Mouse (Mus musculus) layer of hippocampus, postnatal 25 days (tissue): Measurements from ENCODE around the gene H2-DMa. TPM values are rescaled to one million over a fixed set of nuclear protein-coding genes. Genes with fewer than 3 reads are reported as not detected.
A peak's percentile ranks its signal among the peaks of the same experiment; 100 is the strongest.

Experiments
- DNase-seq, 2 experiments: peaks; one replicate each; pipeline ENCODE4 v3.0.0; 2022; ENCODE audit warnings: mixed read lengths in 2 of 2, low spot score in 1 of 2; ENCODE audit errors: extremely low spot score in 1 of 2
- total RNA-seq, 2 experiments: library from RNA; stranded (reverse); gene quantifications; 2 replicates each; pipeline ENCODE4 v1.2.3; 2021

Gene H2-DMa
- total RNA-seq, result 10 to 100 TPM; 32.3 to 35.1 TPM

- peak; percentile 97 to 100 for DNase-seq
Observed at GRCm38 (mm10) chr17:34119249-34120179, at the start of gene H2-DMa. Gene H2-DMa (plus strand): TSS chr17:34119541.

GRCm38 (mm10) chr17:34072091-34072490 lies 47.2 kb upstream of the H2-DMa start:
- DNase-seq, result no peak

GRCm38 (mm10) chr17:34075271-34075670 lies 44.1 kb upstream of the H2-DMa start:
- peak; percentile 48 to 90 for DNase-seq

GRCm38 (mm10) chr17:34077549-34077948 lies 41.8 kb upstream of the H2-DMa start:
- peak; percentile 48 to 79 for DNase-seq

- no peak for DNase-seq
Observed at GRCm38 (mm10) chr17:34078148-34078547, 41.2 kb upstream of the H2-DMa start.

GRCm38 (mm10) chr17:34079002-34079401 lies 40.3 kb upstream of the H2-DMa start:
- no peak for DNase-seq

- no peak for DNase-seq
Observed at GRCm38 (mm10) chr17:34079621-34080020, 39.7 kb upstream of the H2-DMa start.

- DNase-seq, result no peak
Observed at GRCm38 (mm10) chr17:34083104-34083503, 36.2 kb upstream of the H2-DMa start.

- DNase-seq, result no peak
Observed at GRCm38 (mm10) chr17:34087386-34087785, 32.0 kb upstream of the H2-DMa start.

GRCm38 (mm10) chr17:34088124-34088523 lies 31.2 kb upstream of the H2-DMa start:
- no peak for DNase-seq

- DNase-seq, result peak in 1 of 2 experiments; percentile 25
Observed at GRCm38 (mm10) chr17:34090923-34091322, 28.4 kb upstream of the H2-DMa start.

GRCm38 (mm10) chr17:34092197-34092875 lies 27.0 kb upstream of the H2-DMa start, which contains the start of gene H2-Oa:
Gene H2-Oa (plus strand): TSS chr17:34092340.
- DNase-seq, result no peak

- DNase-seq, result no peak
Observed at GRCm38 (mm10) chr17:34093199-34093874, 26.0 kb upstream of the H2-DMa start.

GRCm38 (mm10) chr17:34094283-34095035 lies 24.9 kb upstream of the H2-DMa start:
- DNase-seq, result no peak

GRCm38 (mm10) chr17:34096497-34097010 lies 22.8 kb upstream of the H2-DMa start:
- DNase-seq, result no peak

GRCm38 (mm10) chr17:34097272-34097671 lies 22.1 kb upstream of the H2-DMa start:
- DNase-seq, result no peak

- DNase-seq, result no peak
Observed at GRCm38 (mm10) chr17:34098709-34099479, 20.4 kb upstream of the H2-DMa start.

GRCm38 (mm10) chr17:34099531-34099930 lies 19.8 kb upstream of the H2-DMa start:
- DNase-seq, result no peak

GRCm38 (mm10) chr17:34101185-34101584 lies 18.2 kb upstream of the H2-DMa start:
- DNase-seq, result no peak
